Mouse (Mus musculus) forebrain, embryonic 12.5 days (tissue): Measurements from ENCODE around the gene Hsd11b1. TPM values are rescaled to one million over a fixed set of nuclear protein-coding genes. Genes with fewer than 3 reads are reported as not detected.

ENCODE experiments used
- ATAC-seq: fragments of 200-750 bp; cut with Nextera tagmentation; 2 replicates; pipeline ENCODE4 v1.8.0; 2017; ENCODE audit warnings: moderate TSS enrichment; ENCODE audit not compliant: low FRiP score
- H3K27ac ChIP-seq: fragments of 300-500 bp; sonication (generic); 2 replicates; pipeline ENCODE4 v1.5.1; 2016; ENCODE audit warnings: mild to moderate bottlenecking
- H3K27me3 ChIP-seq: fragments of 300-500 bp; sonication (generic); 2 replicates; pipeline ENCODE4 v1.6.1; 2016; ENCODE audit warnings: mild to moderate bottlenecking
- H3K36me3 ChIP-seq: fragments of 300-500 bp; sonication (generic); replicated peaks from 2 replicates; pipeline ENCODE4 v1.6.1; 2016; ENCODE audit warnings: mild to moderate bottlenecking
- H3K4me1 ChIP-seq: fragments of 300-500 bp; sonication (generic); 2 replicates; pipeline ENCODE4 v1.6.1; 2016
- H3K4me2 ChIP-seq: fragments of 300-500 bp; sonication (generic); 2 replicates; pipeline ENCODE4 v1.6.1; 2016; ENCODE audit warnings: mild to moderate bottlenecking, moderate library complexity
- H3K4me3 ChIP-seq: fragments of 300-500 bp; sonication (generic); replicated peaks from 2 replicates; pipeline ENCODE4 v1.5.1; 2016; ENCODE audit warnings: mild to moderate bottlenecking
- H3K9ac ChIP-seq: fragments of 300-500 bp; sonication (generic); 2 replicates; pipeline ENCODE4 v1.6.1; 2016; ENCODE audit warnings: mild to moderate bottlenecking
- H3K9me3 ChIP-seq: fragments of 300-500 bp; sonication (generic); 2 replicates; pipeline ENCODE4 v1.6.1; 2016
- WGBS: fragments of 180-500 bp; shearing (Covaris S2); methylation state at CpG from one replicate; pipeline ENCODE4 v1.1.7; 2016; 5-methylcytosine and 5-hydroxymethylcytosine counted together
- polyA plus RNA-seq: library from polyadenylated mRNA; unstranded; fragments of >200 nt; fragmentation: Nextera tagmentation; extraction: Ambion mirVana; gene quantifications from 2 replicates; pipeline ENCODE4 v1.2.1, GENCODE M21; 2016

The Hsd11b1 gene
- polyA plus RNA-seq, 1 experiment from 2014 or later = not detected

- Histone ChIP-seq H3K9me3 (no peaks in the 10 kb centered on the region), H3K27me3 (no peaks in the 10 kb centered on the region; the same call in 1 of the 2 replicates), H3K4me3 (no peak overlapping the region), H3K4me1 (no peaks in the 10 kb centered on the region), H3K27ac (no peak overlapping the region), H3K9ac (no peak overlapping the region), H3K36me3 (no peaks in the 10 kb centered on the region), H3K4me2 (no peak overlapping the region)
- ATAC-seq = no peak
- 93% methylated on average over 2 of the region's 2 CpGs for WGBS
Measured at GRCm38 (mm10) chr1:193205431-193205830, 58.4 kb downstream of the Hsd11b1 start.

- Histone ChIP-seq H3K9ac (no peak overlapping the region), H3K4me2 (no peak overlapping the region), H3K4me3 (no peak overlapping the region), H3K27me3 (no peaks in the 10 kb centered on the region; the same call in 1 of the 2 replicates), H3K9me3 (no peaks in the 10 kb centered on the region), H3K36me3 (no peaks in the 10 kb centered on the region), H3K27ac (no peak overlapping the region), H3K4me1 (no peaks in the 10 kb centered on the region)
- no peak for ATAC-seq
- 81% methylated on average over 2 of the region's 2 CpGs for WGBS
Measured at GRCm38 (mm10) chr1:193203821-193204220, 60.1 kb downstream of the Hsd11b1 start.

- Histone ChIP-seq H3K4me1 (no peaks in the 10 kb centered on the region), H3K36me3 (no peaks in the 10 kb centered on the region), H3K27me3 (no peaks in the 10 kb centered on the region; the same call in 1 of the 2 replicates), H3K9me3 (no peaks in the 10 kb centered on the region), H3K9ac (no peak within 1 kb of the TSS), H3K4me3 (no peak within 1 kb of the TSS), H3K4me2 (no peak within 1 kb of the TSS), H3K27ac (no peak within 1 kb of the TSS)
- WGBS = 68% methylated on average over 5 of the region's 5 CpGs
- no peak for ATAC-seq
Measured at GRCm38 (mm10) chr1:193201383-193201778, 62.5 kb downstream of the Hsd11b1 start, which contains the start of gene Traf3ip3. TSS of gene Traf3ip3 (minus strand) at chr1:193201703.

- ATAC-seq = no peak
- H3K4me2 ChIP-seq = no peak overlapping the region
- no peaks in the 10 kb centered on the region for H3K36me3 ChIP-seq
- H3K9ac ChIP-seq = no peak overlapping the region
- no peaks in the 10 kb centered on the region for H3K4me1 ChIP-seq
- 83% methylated on average over 8 of the region's 8 CpGs for WGBS
- H3K27ac ChIP-seq = no peak overlapping the region
- no peaks in the 10 kb centered on the region for H3K9me3 ChIP-seq
- no peak overlapping the region for H3K4me3 ChIP-seq
- no peaks in the 10 kb centered on the region; the same call in 1 of the 2 replicates for H3K27me3 ChIP-seq
Measured at GRCm38 (mm10) chr1:193200640-193201382, 63.1 kb downstream of the Hsd11b1 start.

GRCm38 (mm10) chr1:193198312-193198711, 65.6 kb downstream of the Hsd11b1 start:
- Histone ChIP-seq H3K27ac (no peak overlapping the region), H3K27me3 (no peaks in the 10 kb centered on the region; the same call in 1 of the 2 replicates), H3K4me3 (no peak overlapping the region), H3K36me3 (no peaks in the 10 kb centered on the region), H3K9ac (no peak overlapping the region), H3K4me2 (no peak overlapping the region), H3K4me1 (no peaks in the 10 kb centered on the region), H3K9me3 (no peaks in the 10 kb centered on the region)
- no peak for ATAC-seq
- 80% methylated on average over 2 of the region's 2 CpGs for WGBS

GRCm38 (mm10) chr1:193197494-193198205, 66.2 kb downstream of the Hsd11b1 start:
- no peaks in the 10 kb centered on the region for H3K36me3 ChIP-seq
- H3K4me2 ChIP-seq = no peak overlapping the region
- no peak overlapping the region for H3K4me3 ChIP-seq
- WGBS = 93% methylated on average over 18 of the region's 18 CpGs
- H3K9me3 ChIP-seq = no peaks in the 10 kb centered on the region
- H3K27ac ChIP-seq = no peak overlapping the region
- no peak overlapping the region for H3K9ac ChIP-seq
- ATAC-seq = no peak
- no peaks in the 10 kb centered on the region for H3K4me1 ChIP-seq
- no peaks in the 10 kb centered on the region; the same call in 1 of the 2 replicates for H3K27me3 ChIP-seq

GRCm38 (mm10) chr1:193195169-193195810, 68.6 kb downstream of the Hsd11b1 start:
- 63% methylated on average over 3 of the region's 3 CpGs for WGBS
- H3K9ac ChIP-seq = no peak overlapping the region
- H3K9me3 ChIP-seq = no peaks in the 10 kb centered on the region
- no peak overlapping the region for H3K4me2 ChIP-seq
- H3K27me3 ChIP-seq = no peaks in the 10 kb centered on the region
- no peak overlapping the region for H3K27ac ChIP-seq
- H3K4me1 ChIP-seq = no peaks in the 10 kb centered on the region
- no peak overlapping the region for H3K4me3 ChIP-seq
- no peak for ATAC-seq
- H3K36me3 ChIP-seq = no peaks in the 10 kb centered on the region

GRCm38 (mm10) chr1:193194416-193195140, 69.3 kb downstream of the Hsd11b1 start:
- ATAC-seq = no peak
- Histone ChIP-seq H3K9me3 (no peaks in the 10 kb centered on the region), H3K9ac (no peak overlapping the region), H3K4me1 (peaks cover 5% of the 10 kb centered on the region), H3K36me3 (no peaks in the 10 kb centered on the region), H3K4me3 (no peak overlapping the region), H3K27ac (no peak overlapping the region), H3K4me2 (no peak overlapping the region), H3K27me3 (0 out of 2 replicates have a peak, but pooled peaks cover 3% of the 10 kb centered on the region)
- 89% methylated on average over 3 of the region's 3 CpGs for WGBS

GRCm38 (mm10) chr1:193191675-193192283, 72.1 kb downstream of the Hsd11b1 start:
- 90% methylated on average over 7 of the region's 7 CpGs for WGBS
- peaks cover 17% of the 10 kb centered on the region for H3K4me1 ChIP-seq
- no peak overlapping the region for H3K4me2 ChIP-seq
- ATAC-seq = no peak
- no peak overlapping the region for H3K4me3 ChIP-seq
- H3K36me3 ChIP-seq = no peaks in the 10 kb centered on the region
- H3K9me3 ChIP-seq = no peaks in the 10 kb centered on the region
- H3K27ac ChIP-seq = no peak overlapping the region
- H3K27me3 ChIP-seq = 0 out of 2 replicates have a peak, but pooled peaks cover 3% of the 10 kb centered on the region
- no peak overlapping the region for H3K9ac ChIP-seq

GRCm38 (mm10) chr1:193189771-193190170, 74.1 kb downstream of the Hsd11b1 start:
- H3K36me3 ChIP-seq = no peaks in the 10 kb centered on the region
- peak overlapping the region; percentile 2; the same call in 1 of the 2 replicates for H3K27ac ChIP-seq
- H3K27me3 ChIP-seq = 0 out of 2 replicates have a peak, but pooled peaks cover 3% of the 10 kb centered on the region
- no peak overlapping the region for H3K4me2 ChIP-seq
- 55% methylated on average over 3 of the region's 3 CpGs for WGBS
- H3K4me1 ChIP-seq = peaks cover 17% of the 10 kb centered on the region
- H3K4me3 ChIP-seq = no peak overlapping the region
- H3K9ac ChIP-seq = no peak overlapping the region
- no peak for ATAC-seq
- H3K9me3 ChIP-seq = no peaks in the 10 kb centered on the region

GRCm38 (mm10) chr1:193189151-193189621, 74.7 kb downstream of the Hsd11b1 start:
- Histone ChIP-seq H3K4me2 (0 out of 2 replicates have a peak overlapping the region, but pooled peaks have one; percentile 8), H3K9ac (no peak overlapping the region), H3K4me1 (peaks cover 17% of the 10 kb centered on the region), H3K36me3 (no peaks in the 10 kb centered on the region), H3K27ac (peak overlapping the region; percentile 68), H3K4me3 (no peak overlapping the region), H3K9me3 (no peaks in the 10 kb centered on the region), H3K27me3 (0 out of 2 replicates have a peak, but pooled peaks cover 8% of the 10 kb centered on the region)
- 19% methylated on average over 9 of the region's 9 CpGs for WGBS
- ATAC-seq = peak; percentile 90
